Mouse (Mus musculus) limb, embryonic 14.5 days (tissue): ENCODE results near the gene Slc28a1. TPM values are rescaled to one million over a fixed set of nuclear protein-coding genes. Genes with fewer than 3 reads are reported as not detected.

Experiments used
- ATAC-seq: fragments of 200-750 bp; cut with Nextera tagmentation; 2 replicates; pipeline ENCODE4 v1.8.0; 2017; ENCODE audit warnings: low read depth, moderate number of reproducible peaks, moderate TSS enrichment; ENCODE audit not compliant: low FRiP score
- DNase-seq: peaks from one replicate; pipeline ENCODE4 v3.0.0-alpha.2; 2015; ENCODE audit warnings: low spot score
- H3K27ac ChIP-seq: fragments of 300-500 bp; sonication (generic); replicated peaks from 2 replicates; pipeline ENCODE4 v1.5.1; 2014; ENCODE audit warnings: low read depth, mild to moderate bottlenecking, low read length, moderate library complexity, mixed read lengths
- H3K27me3 ChIP-seq: fragments of 300-500 bp; sonication (generic); 2 replicates; pipeline ENCODE4 v1.6.1; 2014; ENCODE audit warnings: low read length, mixed read lengths; ENCODE audit not compliant: control insufficient read depth, insufficient read depth
- H3K36me3 ChIP-seq: fragments of 300-500 bp; sonication (generic); 2 replicates; pipeline ENCODE4 v1.6.1; 2014; ENCODE audit warnings: mild to moderate bottlenecking, low read length, moderate library complexity, mixed read lengths; ENCODE audit not compliant: control insufficient read depth, insufficient read depth
- H3K4me1 ChIP-seq: fragments of 300-500 bp; sonication (generic); 2 replicates; pipeline ENCODE4 v1.6.1; 2014; ENCODE audit warnings: antibody characterized with exemption, low read length, mixed read lengths; ENCODE audit not compliant: control insufficient read depth, insufficient read depth
- H3K4me2 ChIP-seq: fragments of 300-500 bp; sonication (generic); replicated peaks from 2 replicates; pipeline ENCODE4 v1.6.1; 2014; ENCODE audit warnings: low read depth, mild to moderate bottlenecking, low read length, moderate library complexity; ENCODE audit not compliant: severe bottlenecking
- H3K4me3 ChIP-seq: fragments of 300-500 bp; sonication (generic); replicated peaks from 2 replicates; pipeline ENCODE4 v1.5.1; 2014; ENCODE audit warnings: low read length
- H3K9ac ChIP-seq: fragments of 300-500 bp; sonication (generic); 2 replicates; pipeline ENCODE4 v1.6.1; 2014; ENCODE audit warnings: mild to moderate bottlenecking, low read depth, low read length, moderate library complexity; ENCODE audit not compliant: severe bottlenecking
- H3K9me3 ChIP-seq: fragments of 300-500 bp; sonication (generic); 2 replicates; pipeline ENCODE4 v1.6.1; 2016; ENCODE audit warnings: low read length; ENCODE audit not compliant: control insufficient read depth
- POLR2A ChIP-seq: fragments of 200-500 bp; IDR thresholded peaks from 2 replicates; pipeline ENCODE4 v1.8.0; 2012; ENCODE audit warnings: inconsistent platforms, mild to moderate bottlenecking, moderate library complexity, borderline replicate concordance; ENCODE audit not compliant: insufficient read depth, insufficient read length; ENCODE audit errors: extremely low read depth
- WGBS: fragments of 180-500 bp; shearing (Covaris S2); extraction: QIAGEN DNeasy Blood & Tissue Kit; methylation state at CpG from one replicate; pipeline ENCODE4 v1.1.7; 2014; 5-methylcytosine and 5-hydroxymethylcytosine counted together
- polyA plus RNA-seq, 2 experiments: library from polyadenylated mRNA; depleted of rRNA in 1 of 2; stranded (reverse) in 1 of 2; unstranded in 1 of 2; fragments of >200 nt; fragmentation: Nextera tagmentation in 1 of 2; extraction: Ambion mirVana in 1 of 2; gene quantifications; 2 replicates each; pipeline versions ENCODE4 v1.2.1 to v1.2.3; 2012 to 2014

The Slc28a1 gene
- 0.26 and 0.40 TPM in 2 replicates for polyA plus RNA-seq (2012; rRNA removed)
- polyA plus RNA-seq (2014; fragmentation: Nextera tagmentation; extraction: Ambion mirVana) = 0.06 TPM in 1 of 2 replicates, not detected in the other

- WGBS = 78% methylated on average over 6 of the region's 6 CpGs
- Histone ChIP-seq H3K36me3 (no peaks in the 10 kb centered on the region), H3K27ac (no peak within 1 kb of the TSS), H3K9ac (no peak within 1 kb of the TSS), H3K4me1 (peaks cover 9% of the 10 kb centered on the region), H3K4me3 (no peak within 1 kb of the TSS), H3K9me3 (no peaks in the 10 kb centered on the region), H3K4me2 (no peak within 1 kb of the TSS), H3K27me3 (no peaks in the 10 kb centered on the region)
- no peak for DNase-seq
- TF ChIP-seq POLR2A = no peak
- ATAC-seq = no peak
These were observed at the start of gene Slc28a1 for GRCm38 (mm10) chr7:81114555-81114954. Gene Slc28a1, plus strand, starts transcription at chr7:81114799.

- Histone ChIP-seq H3K27me3 (no peaks in the 10 kb centered on the region), H3K9ac (no peak overlapping the region), H3K36me3 (no peaks in the 10 kb centered on the region), H3K27ac (no peak overlapping the region), H3K4me3 (no peak overlapping the region), H3K4me1 (no peaks in the 10 kb centered on the region), H3K9me3 (no peaks in the 10 kb centered on the region), H3K4me2 (no peak overlapping the region)
- DNase-seq = no peak
- 23% methylated on average over 6 of the region's 6 CpGs for WGBS
- TF ChIP-seq POLR2A = no peak
- ATAC-seq = no peak
These were observed 47.9 kb upstream of the Slc28a1 start for GRCm38 (mm10) chr7:81066714-81067113.

- no peak for TF ChIP-seq POLR2A
- peak; percentile 23; the same call in 1 of the 2 replicates for ATAC-seq
- H3K27ac ChIP-seq = no peak overlapping the region
These were observed 42.1 kb upstream of the Slc28a1 start for GRCm38 (mm10) chr7:81072463-81072862.

DNA sequence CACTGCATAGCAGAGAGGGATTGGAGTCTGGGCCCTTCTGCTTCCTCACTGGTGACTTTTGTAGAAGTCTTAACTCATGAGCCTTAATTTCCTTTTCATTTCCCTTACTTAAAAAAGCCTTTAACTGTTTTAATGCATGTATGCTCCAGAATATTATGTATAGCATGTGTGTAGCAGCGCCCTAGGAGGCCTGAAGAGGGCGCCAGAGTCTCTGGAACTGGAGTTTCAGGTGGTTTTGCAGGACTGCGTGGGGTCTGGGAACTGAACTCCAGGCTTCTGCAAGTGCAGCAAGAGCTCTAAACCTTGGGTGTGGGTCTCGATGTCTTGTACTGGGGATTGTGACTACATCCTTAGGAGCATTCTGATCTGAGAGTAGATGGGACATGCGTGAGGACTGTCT, 41.3 kb upstream of the Slc28a1 start:
- no peak for TF ChIP-seq POLR2A
- Histone ChIP-seq H3K9ac (no peak overlapping the region), H3K27me3 (no peaks in the 10 kb centered on the region), H3K4me1 (peaks cover 6% of the 10 kb centered on the region; the same call in 1 of the 2 replicates), H3K4me3 (no peak overlapping the region), H3K27ac (no peak overlapping the region), H3K9me3 (peaks cover 3% of the 10 kb centered on the region; the same call in 1 of the 2 replicates), H3K36me3 (no peaks in the 10 kb centered on the region), H3K4me2 (no peak overlapping the region)
- no peak for ATAC-seq
- DNase-seq = no peak
- WGBS = 82% methylated on average over 5 of the region's 5 CpGs

More at GRCm38 (mm10) chr7:81072463-81072862, 42.1 kb upstream of the Slc28a1 start:
- Histone ChIP-seq H3K4me2 (no peak overlapping the region), H3K9ac (no peak overlapping the region), H3K4me1 (peaks cover 6% of the 10 kb centered on the region; the same call in 1 of the 2 replicates), H3K36me3 (no peaks in the 10 kb centered on the region), H3K4me3 (no peak overlapping the region), H3K9me3 (peaks cover 3% of the 10 kb centered on the region; the same call in 1 of the 2 replicates), H3K27me3 (no peaks in the 10 kb centered on the region)
- peak; percentile 56 for DNase-seq
- WGBS = 30% methylated on average over 5 of the region's 5 CpGs

- TF ChIP-seq POLR2A = no peak
- H3K9me3 ChIP-seq = peaks cover 3% of the 10 kb centered on the region; the same call in 1 of the 2 replicates
- no peak overlapping the region for H3K27ac ChIP-seq
- no peak overlapping the region for H3K4me2 ChIP-seq
- ATAC-seq = peak; percentile 23; the same call in 1 of the 2 replicates
- H3K9ac ChIP-seq = no peak overlapping the region
- H3K36me3 ChIP-seq = no peaks in the 10 kb centered on the region
- no peak for DNase-seq
- H3K27me3 ChIP-seq = no peaks in the 10 kb centered on the region
- 37% methylated on average over 9 of the region's 9 CpGs for WGBS
- H3K4me1 ChIP-seq = peaks cover 6% of the 10 kb centered on the region; the same call in 1 of the 2 replicates
- H3K4me3 ChIP-seq = no peak overlapping the region
These were observed 40.1 kb upstream of the Slc28a1 start for GRCm38 (mm10) chr7:81074546-81074945.
